Mouse (Mus musculus) testis, adult 2 months (tissue): ENCODE data around the gene Wipf3. TPM values are rescaled to one million over a fixed set of nuclear protein-coding genes. Genes with fewer than 3 reads are reported as not detected.

Experiments
- H3K27ac ChIP-seq: fragments of 200-500 bp; 2 replicates; pipeline ENCODE4 v1.5.1; 2012; ENCODE audit warnings: low read depth, low read length; ENCODE audit not compliant: control insufficient read depth, insufficient read depth
- H3K27me3 ChIP-seq: fragments of 200-500 bp; 2 replicates; pipeline ENCODE4 v1.6.1; 2012; ENCODE audit warnings: mild to moderate bottlenecking, low read length, moderate library complexity; ENCODE audit not compliant: control insufficient read depth, insufficient read depth
- H3K36me3 ChIP-seq: fragments of 200-500 bp; 2 replicates; pipeline ENCODE4 v1.6.1; 2012; ENCODE audit warnings: mild to moderate bottlenecking, low read length; ENCODE audit not compliant: control insufficient read depth, insufficient read depth
- H3K4me1 ChIP-seq: fragments of 200-500 bp; 2 replicates; pipeline ENCODE4 v1.6.1; 2012; ENCODE audit warnings: low read length; ENCODE audit not compliant: control insufficient read depth, insufficient read depth
- H3K4me3 ChIP-seq: fragments of 200-500 bp; 2 replicates; pipeline ENCODE4 v1.5.1; 2012; ENCODE audit warnings: low read depth, mild to moderate bottlenecking, low read length, moderate library complexity, mixed read lengths; ENCODE audit not compliant: control insufficient read depth
- CTCF ChIP-seq: fragments of 200-500 bp; IDR thresholded peaks from 2 replicates; pipeline ENCODE4 v1.5.1; 2012; ENCODE audit warnings: low read depth, mild to moderate bottlenecking, inconsistent platforms, low read length, moderate library complexity; ENCODE audit not compliant: control insufficient read depth, insufficient read depth, insufficient replicate concordance
- POLR2A ChIP-seq: fragments of 200-500 bp; IDR thresholded peaks from 2 replicates; pipeline ENCODE4 v1.6.1; 2012; ENCODE audit warnings: low read depth, mild to moderate bottlenecking, inconsistent platforms, low read length, moderate library complexity; ENCODE audit not compliant: control insufficient read depth
- polyA plus RNA-seq: library from polyadenylated mRNA; depleted of rRNA; stranded (reverse); fragments of >200 nt; gene quantifications from 2 replicates; pipeline ENCODE4 v1.2.3, GENCODE M21; 2012

Wipf3 gene
- polyA plus RNA-seq, 1 experiment, result 18.2 TPM

GRCm38 (mm10) chr6:54494097-54494496, 64.7 kb downstream of the Wipf3 start:
- H3K27me3 ChIP-seq, result no peaks in the 10 kb centered on the region
- H3K4me1 ChIP-seq, result no peaks in the 10 kb centered on the region
- no peak overlapping the region for H3K27ac ChIP-seq
- no peaks in the 10 kb centered on the region for H3K36me3 ChIP-seq
- TF ChIP-seq POLR2A (no peak), CTCF (no peak)
- no peak overlapping the region for H3K4me3 ChIP-seq

GRCm38 (mm10) chr6:54494612-54495398, 65.4 kb downstream of the Wipf3 start:
- no peak for TF ChIP-seq POLR2A
- no peak for TF ChIP-seq CTCF
- no peak overlapping the region for H3K27ac ChIP-seq

GRCm38 (mm10) chr6:54496214-54496613, 66.8 kb downstream of the Wipf3 start:
- H3K36me3 ChIP-seq, result no peaks in the 10 kb centered on the region
- no peaks in the 10 kb centered on the region for H3K4me1 ChIP-seq
- no peak for TF ChIP-seq POLR2A
- no peak for TF ChIP-seq CTCF
- no peak overlapping the region for H3K27ac ChIP-seq
- no peak overlapping the region for H3K4me3 ChIP-seq
- H3K27me3 ChIP-seq, result no peaks in the 10 kb centered on the region

More at GRCm38 (mm10) chr6:54494612-54495398, 65.4 kb downstream of the Wipf3 start:
- Histone ChIP-seq H3K36me3 (no peaks in the 10 kb centered on the region), H3K4me1 (no peaks in the 10 kb centered on the region), H3K27me3 (no peaks in the 10 kb centered on the region), H3K4me3 (no peak overlapping the region)

GRCm38 (mm10) chr6:54502661-54503115, 73.3 kb downstream of the Wipf3 start:
- Histone ChIP-seq H3K36me3 (no peaks in the 10 kb centered on the region), H3K4me3 (no peak overlapping the region), H3K4me1 (no peaks in the 10 kb centered on the region; the same call in none of the 2 replicates), H3K27me3 (no peaks in the 10 kb centered on the region), H3K27ac (peak overlapping the region; percentile 12)
- no peak for TF ChIP-seq CTCF
- TF ChIP-seq POLR2A, result no peak

GRCm38 (mm10) chr6:54506318-54506717, 76.9 kb downstream of the Wipf3 start:
- TF ChIP-seq CTCF, result no peak
- TF ChIP-seq POLR2A, result no peak
- Histone ChIP-seq H3K4me1 (no peaks in the 10 kb centered on the region; the same call in none of the 2 replicates), H3K27me3 (no peaks in the 10 kb centered on the region), H3K36me3 (no peaks in the 10 kb centered on the region), H3K27ac (no peak overlapping the region), H3K4me3 (no peak overlapping the region)

- no peaks in the 10 kb centered on the region for H3K36me3 ChIP-seq
- H3K27me3 ChIP-seq, result no peaks in the 10 kb centered on the region
- no peak overlapping the region for H3K4me3 ChIP-seq
- no peak for TF ChIP-seq POLR2A
- TF ChIP-seq CTCF, result no peak
- no peak overlapping the region for H3K27ac ChIP-seq
- H3K4me1 ChIP-seq, result no peaks in the 10 kb centered on the region; the same call in none of the 2 replicates
Measured at GRCm38 (mm10) chr6:54507002-54507401, 77.6 kb downstream of the Wipf3 start.

- Histone ChIP-seq H3K36me3 (no peaks in the 10 kb centered on the region), H3K4me3 (no peak overlapping the region), H3K27me3 (no peaks in the 10 kb centered on the region), H3K27ac (no peak overlapping the region), H3K4me1 (no peaks in the 10 kb centered on the region)
- TF ChIP-seq POLR2A, result no peak
- no peak for TF ChIP-seq CTCF
Measured at GRCm38 (mm10) chr6:54507808-54508207, 78.4 kb downstream of the Wipf3 start.
